Mouse (Mus musculus) cerebellum, postnatal 4 days (tissue): Measurements from ENCODE around the gene Acer3.

Source experiments
- DNase-seq, 2 experiments: peaks; one replicate each; pipeline ENCODE4 v3.0.0; 2022; ENCODE audit warnings: low spot score in 2 of 2, mixed read lengths in 1 of 2

Acer3 gene

GRCm38 (mm10) chr7:98332678-98333397 lies 11.8 kb upstream of the Acer3 start:
- no peak for DNase-seq

- no peak for DNase-seq
Observed at GRCm38 (mm10) chr7:98331932-98332331, 10.9 kb upstream of the Acer3 start.

- no peak for DNase-seq
Observed at GRCm38 (mm10) chr7:98330375-98331002, 9.5 kb upstream of the Acer3 start.

GRCm38 (mm10) chr7:98329651-98330374 lies 8.8 kb upstream of the Acer3 start:
- DNase-seq: no peak

GRCm38 (mm10) chr7:98328311-98328710 lies 7.3 kb upstream of the Acer3 start:
- no peak for DNase-seq

- no peak for DNase-seq
Observed at GRCm38 (mm10) chr7:98326051-98326450, 5.0 kb upstream of the Acer3 start.

DNA sequence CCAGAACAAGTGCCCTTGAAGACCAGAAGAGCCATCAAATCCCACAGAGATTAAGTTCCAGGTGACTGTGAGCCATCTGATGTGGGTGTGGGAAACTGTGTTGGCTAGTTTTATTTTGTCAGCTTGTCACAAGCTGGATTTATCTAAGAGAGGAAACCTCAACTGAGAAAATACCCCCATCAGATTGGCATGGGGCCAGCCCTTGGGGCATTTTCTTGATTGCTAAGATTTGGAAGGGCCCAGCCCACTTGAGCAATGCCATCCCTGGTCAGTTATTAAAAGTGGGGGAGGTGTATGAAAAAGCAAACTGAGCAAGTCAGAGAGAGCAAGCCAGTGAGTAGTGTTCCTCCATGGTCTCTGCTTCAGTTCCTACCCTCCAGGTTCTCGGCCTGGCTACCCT lies 3.2 kb upstream of the Acer3 start:
- DNase-seq: peak in 1 of 2 experiments; percentile 41

GRCm38 (mm10) chr7:98323288-98324019 lies 2.4 kb upstream of the Acer3 start:
- DNase-seq: peak in 1 of 2 experiments; percentile 79

GRCm38 (mm10) chr7:98322415-98322814 lies 1.4 kb upstream of the Acer3 start:
- DNase-seq: no peak

DNA sequence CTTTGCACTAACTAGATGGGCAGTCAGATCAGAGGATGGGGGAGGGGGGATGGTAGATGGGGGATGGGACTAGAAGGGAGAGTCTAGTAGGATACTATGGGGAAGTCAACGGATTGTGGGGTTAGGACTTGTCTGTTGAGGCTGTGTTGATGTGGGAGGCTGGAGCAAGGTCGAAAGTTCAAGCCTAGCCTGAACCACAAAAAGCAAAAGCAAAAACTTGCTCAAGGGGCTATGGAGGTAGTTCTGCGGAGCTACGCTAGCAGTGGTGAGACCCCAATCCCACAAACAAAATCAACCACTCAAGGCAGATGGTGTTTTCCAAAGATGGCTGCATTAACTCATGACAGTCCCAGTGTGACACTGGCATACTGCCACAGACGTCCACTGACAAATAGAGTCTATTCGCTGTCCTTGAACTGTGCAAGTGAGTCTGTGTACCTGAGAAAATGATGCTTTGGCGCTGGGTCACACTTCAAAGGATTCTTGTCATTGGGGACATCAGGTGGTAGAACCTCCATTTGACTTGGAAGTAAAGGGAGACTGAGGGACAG lies 927 bp downstream of the Acer3 start:
- peak in 1 of 2 experiments; percentile 52 for DNase-seq

- DNase-seq: no peak
Observed at GRCm38 (mm10) chr7:98316568-98316967, 4.4 kb downstream of the Acer3 start.

DNA sequence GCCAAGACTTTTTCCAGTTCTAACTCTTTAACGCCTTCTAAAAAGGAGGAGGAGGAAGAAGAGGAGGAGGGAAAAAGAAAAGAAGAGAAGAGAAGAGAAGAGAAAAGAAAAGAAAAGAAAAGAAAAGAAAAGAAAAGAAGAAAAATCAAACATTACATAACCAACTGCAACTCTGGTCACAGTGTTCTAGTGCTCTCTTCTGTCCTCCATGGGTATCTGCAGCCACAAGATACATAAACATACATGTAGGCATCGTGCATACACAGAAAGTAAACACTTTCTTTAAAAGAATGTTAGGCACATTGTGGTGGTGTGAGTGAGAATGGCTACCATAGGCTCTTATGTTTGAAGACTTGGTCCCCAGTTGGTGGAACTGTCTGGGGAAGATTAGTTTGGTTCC lies 5.9 kb downstream of the Acer3 start:
- no peak for DNase-seq

DNA sequence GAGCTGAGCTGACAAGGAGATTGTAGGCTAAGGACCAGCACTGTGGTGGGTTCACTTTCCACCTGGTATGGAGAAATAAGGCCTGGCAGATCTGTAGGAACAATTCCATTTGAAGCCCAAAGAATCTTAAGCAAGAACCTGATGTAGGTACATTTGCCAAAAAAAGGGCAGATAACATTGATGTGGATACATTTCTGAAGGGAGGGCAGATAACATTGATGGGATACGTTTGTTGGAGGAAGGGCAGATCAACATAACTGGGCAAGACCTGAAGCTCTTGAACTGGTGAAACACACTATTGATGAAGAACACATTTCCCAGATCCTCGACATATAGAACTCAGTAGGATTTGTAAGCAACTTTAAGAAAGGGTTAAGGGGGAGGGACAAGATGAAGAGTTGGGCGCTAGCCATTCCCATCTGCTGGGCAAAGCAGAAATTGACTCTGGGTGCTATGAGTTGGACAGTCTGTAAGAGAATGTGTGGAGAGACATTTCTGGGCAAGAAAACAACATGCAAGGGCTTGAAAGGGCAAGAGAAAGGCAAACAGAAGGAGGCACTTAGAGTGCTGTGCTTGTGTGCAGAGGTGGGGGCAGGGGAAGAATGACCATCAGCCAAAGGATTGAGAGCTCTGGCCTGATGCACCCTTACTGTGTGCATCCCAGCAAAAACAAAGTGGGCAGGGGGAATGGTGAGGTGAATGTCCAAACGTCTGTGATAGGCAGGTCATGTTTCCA lies 8.7 kb downstream of the Acer3 start:
- no peak for DNase-seq

DNA sequence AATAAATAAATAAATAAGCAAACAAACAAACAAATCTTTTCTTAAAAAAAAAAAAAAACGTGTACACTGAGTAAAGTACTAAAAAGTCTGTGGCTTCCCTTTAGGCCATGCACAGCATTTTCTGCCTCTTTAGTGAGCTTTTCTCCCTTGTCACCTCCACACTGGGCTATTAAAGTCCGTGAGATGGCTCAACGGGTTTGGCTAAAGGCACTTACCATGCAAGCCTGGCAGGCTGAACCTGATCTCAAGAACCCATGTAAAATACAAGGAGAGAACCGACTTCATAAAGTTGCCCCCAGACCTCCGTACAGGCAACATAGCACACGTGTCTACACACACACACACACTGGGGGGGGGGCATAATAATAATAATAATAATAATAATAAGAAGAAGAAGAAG lies 10.7 kb downstream of the Acer3 start:
- no peak for DNase-seq

DNA sequence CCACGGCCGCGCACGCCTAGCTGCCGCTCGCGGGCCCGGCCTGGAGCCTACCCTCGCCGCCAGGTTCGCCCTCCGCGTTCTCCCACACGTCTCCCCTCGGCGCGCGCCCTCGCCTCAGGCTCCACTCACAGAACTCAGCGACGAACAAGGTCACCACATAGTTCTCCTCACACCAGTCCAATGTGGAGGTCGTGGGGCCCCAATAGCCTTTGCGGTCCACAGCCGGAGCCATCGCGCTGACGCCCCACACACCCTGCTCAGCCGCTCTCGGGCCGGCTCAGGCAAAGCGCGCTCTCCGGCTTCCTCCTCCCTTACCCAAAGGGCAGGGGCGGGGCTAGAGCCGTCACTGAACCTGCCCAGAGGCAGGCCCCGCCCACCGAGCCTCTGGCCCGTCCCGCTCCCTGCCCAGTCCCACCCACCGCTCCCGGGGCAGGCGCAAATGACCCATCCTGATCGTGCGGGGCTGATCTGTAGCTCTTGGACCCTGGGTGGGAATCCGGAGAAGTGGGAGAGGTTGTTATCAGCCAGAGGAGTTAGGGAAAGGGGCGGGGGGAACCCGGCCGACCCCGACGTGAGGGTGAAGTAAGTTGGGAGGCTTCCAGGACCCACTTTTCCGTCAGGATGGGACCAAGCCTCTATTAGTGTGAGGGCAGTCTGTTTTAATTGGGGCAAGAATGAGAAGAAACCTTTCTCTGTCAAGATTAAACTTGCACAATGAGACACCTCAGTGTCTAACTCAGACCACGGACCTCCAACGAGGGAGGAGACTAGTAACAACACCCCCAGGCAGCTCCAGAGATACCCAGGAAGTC lies 11.6 kb downstream of the Acer3 start:
- DNase-seq: peak; percentile 66 to 87

GRCm38 (mm10) chr7:98308607-98309218 lies 12.3 kb downstream of the Acer3 start:
- no peak for DNase-seq

DNA sequence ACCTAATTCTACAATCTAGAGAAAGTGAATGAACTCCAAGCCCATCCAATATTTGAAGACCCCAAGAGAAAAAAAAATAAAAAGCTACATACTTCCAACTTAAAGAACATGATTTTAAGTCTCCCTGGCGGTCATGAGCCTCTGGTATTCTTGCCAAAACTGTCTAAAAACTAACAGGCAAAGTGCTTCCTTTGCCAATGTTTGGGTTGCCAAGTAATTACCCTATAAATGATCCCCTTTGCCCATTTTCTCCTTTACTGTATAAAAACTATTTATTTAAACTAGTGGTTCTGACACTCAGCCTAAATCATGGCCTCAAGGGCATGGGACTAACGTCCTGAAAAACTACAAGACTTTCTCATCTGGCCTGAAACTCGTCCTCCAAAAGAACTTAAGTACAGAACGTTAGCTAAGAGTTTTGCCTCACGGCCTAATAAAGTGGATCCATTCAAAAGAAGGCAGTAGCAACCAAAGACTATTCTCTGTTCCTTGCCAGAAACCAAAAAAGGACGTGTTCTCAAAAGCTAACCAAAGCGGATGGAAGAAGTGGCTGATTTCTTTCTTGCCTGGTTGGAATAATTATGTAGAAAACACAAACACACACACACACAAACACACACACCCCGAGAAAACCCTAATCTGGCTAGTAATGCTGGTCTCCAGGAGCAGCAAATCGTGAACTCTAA lies 12.9 kb downstream of the Acer3 start:
- DNase-seq: no peak

DNA sequence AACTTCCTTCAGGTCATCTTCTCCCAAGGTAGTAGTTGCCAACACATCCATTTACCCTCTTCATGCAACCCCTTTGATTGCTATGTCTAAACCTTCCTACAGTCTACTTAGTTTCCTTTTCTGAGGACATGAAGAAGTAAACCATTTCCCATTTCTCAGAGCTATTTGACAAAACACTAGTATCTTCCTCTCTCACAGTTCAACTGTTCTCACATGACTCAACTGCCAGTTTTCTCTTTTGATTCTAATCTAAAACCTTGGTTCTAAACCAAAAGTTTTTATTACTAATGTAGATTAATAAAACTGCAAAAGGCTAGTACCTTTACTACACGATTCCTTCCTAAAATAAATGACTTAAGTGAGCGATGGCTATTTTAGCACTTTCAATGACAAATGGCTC lies 13.6 kb downstream of the Acer3 start:
- DNase-seq: no peak

- no peak for DNase-seq
Observed at GRCm38 (mm10) chr7:98292901-98293300, 28.1 kb downstream of the Acer3 start.
